Mouse (Mus musculus) testis, adult 2 months (tissue): ENCODE measurements around the gene Robo2.

Experiments used
- CTCF ChIP-seq: fragments of 200-500 bp; IDR thresholded peaks from 2 replicates; pipeline ENCODE4 v1.5.1; 2012; ENCODE audit warnings: low read depth, mild to moderate bottlenecking, inconsistent platforms, low read length, moderate library complexity; ENCODE audit not compliant: control insufficient read depth, insufficient read depth, insufficient replicate concordance
- POLR2A ChIP-seq: fragments of 200-500 bp; IDR thresholded peaks from 2 replicates; pipeline ENCODE4 v1.6.1; 2012; ENCODE audit warnings: low read depth, mild to moderate bottlenecking, inconsistent platforms, low read length, moderate library complexity; ENCODE audit not compliant: control insufficient read depth

DNA sequence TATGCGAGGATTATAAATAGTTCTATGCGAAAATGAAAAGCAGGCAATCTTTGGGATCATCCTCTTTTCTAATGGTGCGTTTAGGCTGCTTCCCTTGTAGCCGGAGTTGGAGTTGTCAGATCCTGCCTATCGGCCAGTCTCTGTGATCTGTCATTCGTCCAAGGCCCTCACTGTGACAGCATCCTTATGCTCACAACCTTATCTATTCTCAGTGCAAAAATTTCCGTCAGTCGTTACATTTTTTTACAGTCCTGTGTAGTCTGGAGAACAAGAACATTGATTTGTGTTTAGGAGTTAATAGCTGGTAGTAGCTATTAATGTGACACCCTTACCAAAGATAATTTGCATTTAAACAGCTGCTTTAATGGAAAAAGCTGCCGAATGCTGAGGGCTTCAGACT is 547.0 kb downstream of the Robo2 start:
- TF ChIP-seq CTCF, result no peak
- no peak for TF ChIP-seq POLR2A
